Mouse (Mus musculus) neural tube, embryonic 14.5 days (tissue): ENCODE measurements around the gene Cyp2c29. TPM values are rescaled to one million over a fixed set of nuclear protein-coding genes. Genes with fewer than 3 reads are reported as not detected.
"Not testable (repeated sequence)": the region's sequence is repeated elsewhere in the genome, so short reads cannot be mapped to it uniquely, and the experiment has no call there.

Experiments used
- ATAC-seq: fragments of 200-750 bp; cut with Nextera tagmentation; 2 replicates; pipeline ENCODE4 v1.8.0; 2017; ENCODE audit warnings: low read depth, mild to moderate bottlenecking, moderate TSS enrichment, moderate library complexity
- H3K27ac ChIP-seq: fragments of 300-500 bp; sonication (generic); 2 replicates; pipeline ENCODE4 v1.5.1; 2014; ENCODE audit warnings: low read depth, mild to moderate bottlenecking, control low read depth, low read length, moderate library complexity, mixed read lengths
- H3K27me3 ChIP-seq: fragments of 300-500 bp; sonication (generic); 2 replicates; pipeline ENCODE4 v1.6.1; 2014; ENCODE audit warnings: low read length; ENCODE audit not compliant: control insufficient read depth, insufficient read depth
- H3K36me3 ChIP-seq: fragments of 300-500 bp; sonication (generic); 2 replicates; pipeline ENCODE4 v1.6.1; 2014; ENCODE audit warnings: low read length, mixed read lengths; ENCODE audit not compliant: control insufficient read depth, insufficient read depth
- H3K4me1 ChIP-seq: fragments of 300-500 bp; sonication (generic); 2 replicates; pipeline ENCODE4 v1.6.1; 2014; ENCODE audit warnings: low read length; ENCODE audit not compliant: control insufficient read depth, insufficient read depth
- H3K4me2 ChIP-seq: fragments of 300-500 bp; sonication (generic); 2 replicates; pipeline ENCODE4 v1.6.1; 2014; ENCODE audit warnings: mild to moderate bottlenecking, low read depth, low read length, control low read depth
- H3K4me3 ChIP-seq: fragments of 300-500 bp; sonication (generic); 2 replicates; pipeline ENCODE4 v1.5.1; 2014; ENCODE audit warnings: low read depth, low read length, control low read depth, mixed read lengths
- H3K9ac ChIP-seq: fragments of 300-500 bp; sonication (generic); replicated peaks from 2 replicates; pipeline ENCODE4 v1.6.1; 2014; ENCODE audit warnings: low read depth, mild to moderate bottlenecking, control low read depth, low read length, mixed read lengths
- H3K9me3 ChIP-seq: fragments of 300-500 bp; sonication (generic); 2 replicates; pipeline ENCODE4 v1.6.1; 2016; ENCODE audit warnings: low read length; ENCODE audit not compliant: control insufficient read depth
- WGBS: fragments of 180-500 bp; shearing (Covaris S2); extraction: QIAGEN DNeasy Blood & Tissue Kit; methylation state at CpG from one replicate; pipeline ENCODE4 v1.1.7; 2014; 5-methylcytosine and 5-hydroxymethylcytosine counted together
- polyA plus RNA-seq: library from polyadenylated mRNA; unstranded; fragments of >200 nt; fragmentation: Nextera tagmentation; extraction: Ambion mirVana; gene quantifications from 2 replicates; pipeline ENCODE4 v1.2.1, GENCODE M21; 2014

Gene Cyp2c29
- polyA plus RNA-seq: not detected in 2 replicates

GRCm38 (mm10) chr19:39269105-39269504 is at the start of gene Cyp2c29:
Gene Cyp2c29 (plus strand): TSS chr19:39269405.
- H3K4me2 ChIP-seq, H3K27me3 ChIP-seq, H3K4me1 ChIP-seq, H3K9ac ChIP-seq, H3K27ac ChIP-seq, H3K4me3 ChIP-seq, H3K36me3 ChIP-seq, ATAC-seq, H3K9me3 ChIP-seq: not testable (repeated sequence)
- no CpG with 5 or more reads among the region's 1 CpGs for WGBS

DNA sequence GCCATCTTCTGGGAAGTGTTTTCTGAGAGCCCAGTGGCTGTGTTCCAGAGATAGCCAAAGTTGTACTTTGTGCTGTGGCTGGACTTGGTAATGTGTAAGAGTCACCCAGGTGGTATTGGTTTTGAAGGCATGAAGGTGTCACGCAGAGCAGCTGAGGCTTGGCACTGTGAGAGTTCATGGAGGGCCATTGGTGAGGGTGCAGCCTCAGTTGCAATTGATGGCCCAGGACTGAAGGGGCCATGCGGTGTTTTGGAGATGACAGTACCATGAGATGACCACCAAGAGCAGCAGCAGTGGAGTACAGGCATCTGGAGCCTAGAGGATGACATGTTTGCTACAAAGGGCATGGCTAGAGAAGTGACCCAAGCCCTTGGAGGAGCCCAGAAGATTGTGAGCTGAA is 2.2 kb upstream of the Cyp2c29 start:
- not testable (repeated sequence) for H3K9me3 ChIP-seq, ATAC-seq, H3K27ac ChIP-seq, H3K36me3 ChIP-seq, H3K9ac ChIP-seq, H3K4me1 ChIP-seq, H3K4me2 ChIP-seq, H3K27me3 ChIP-seq, H3K4me3 ChIP-seq
- WGBS: 76% methylated on average over 2 of the region's 2 CpGs

DNA sequence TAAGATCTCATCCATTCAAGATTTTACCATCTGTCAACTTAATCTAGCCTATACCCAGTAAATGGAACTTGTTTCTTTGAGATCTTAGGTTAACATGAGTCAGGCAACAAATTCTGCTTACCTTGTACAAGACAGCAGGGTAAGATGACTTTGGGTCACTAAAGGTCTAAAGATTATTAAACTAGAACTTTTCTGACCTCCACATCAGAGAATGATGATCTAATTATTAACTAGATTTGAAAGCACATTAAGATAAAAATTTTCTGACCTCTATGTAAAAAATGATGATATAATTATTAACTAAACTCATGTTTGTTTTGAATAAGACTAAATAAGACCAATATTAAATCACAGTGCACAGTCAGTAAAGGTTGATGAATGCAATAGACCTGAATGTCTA is 13.6 kb downstream of the Cyp2c29 start:
- Histone ChIP-seq H3K9ac (no peak overlapping the region), H3K27me3 (no peaks in the 10 kb centered on the region), H3K9me3 (no peaks in the 10 kb centered on the region), H3K4me3 (no peak overlapping the region), H3K4me2 (no peak overlapping the region), H3K27ac (no peak overlapping the region), H3K36me3 (no peaks in the 10 kb centered on the region), H3K4me1 (no peaks in the 10 kb centered on the region)
- no peak for ATAC-seq

- ATAC-seq: no peak
- Histone ChIP-seq H3K27ac (no peak overlapping the region), H3K4me1 (no peaks in the 10 kb centered on the region)
Measured at GRCm38 (mm10) chr19:39285637-39286036, 16.4 kb downstream of the Cyp2c29 start.

GRCm38 (mm10) chr19:39286825-39287224 is 17.6 kb downstream of the Cyp2c29 start:
- no peak overlapping the region for H3K9ac ChIP-seq
- H3K27me3 ChIP-seq: no peaks in the 10 kb centered on the region
- H3K4me2 ChIP-seq: no peak overlapping the region
- H3K36me3 ChIP-seq: no peaks in the 10 kb centered on the region
- H3K9me3 ChIP-seq: no peaks in the 10 kb centered on the region
- no peak for ATAC-seq
- no peaks in the 10 kb centered on the region for H3K4me1 ChIP-seq
- no peak overlapping the region for H3K4me3 ChIP-seq
- H3K27ac ChIP-seq: no peak overlapping the region
- WGBS: 82% methylated on average over 4 of the region's 4 CpGs

More at GRCm38 (mm10) chr19:39285637-39286036, 16.4 kb downstream of the Cyp2c29 start:
- Histone ChIP-seq H3K9ac (no peak overlapping the region), H3K4me3 (no peak overlapping the region), H3K9me3 (no peaks in the 10 kb centered on the region), H3K36me3 (no peaks in the 10 kb centered on the region), H3K4me2 (no peak overlapping the region), H3K27me3 (no peaks in the 10 kb centered on the region)

GRCm38 (mm10) chr19:39288978-39289377 is 19.8 kb downstream of the Cyp2c29 start:
- Histone ChIP-seq H3K4me1 (no peaks in the 10 kb centered on the region), H3K4me2 (no peak overlapping the region), H3K36me3 (no peaks in the 10 kb centered on the region), H3K27ac (no peak overlapping the region), H3K27me3 (no peaks in the 10 kb centered on the region), H3K9ac (no peak overlapping the region), H3K4me3 (no peak overlapping the region), H3K9me3 (no peaks in the 10 kb centered on the region)
- no peak for ATAC-seq
- WGBS: 74% methylated on average over 3 of the region's 3 CpGs

Other genes starting within 250 kb of the Cyp2c29 start
- not detected in 2 replicates for gene Cyp2c65, start 208.4 kb upstream of the Cyp2c29 start, polyA plus RNA-seq
- not detected in 2 replicates for gene Cyp2c66, start 155.5 kb upstream of the Cyp2c29 start, polyA plus RNA-seq
- gene Cyp2c38, start 193.7 kb downstream of the Cyp2c29 start, polyA plus RNA-seq: not detected in 2 replicates
- gene Cyp2c39, start 241.5 kb downstream of the Cyp2c29 start, polyA plus RNA-seq: not detected in 2 replicates